Mouse (Mus musculus): ENCODE results near the gene Rarg. TPM values are rescaled to one million over a fixed set of nuclear protein-coding genes. Genes with fewer than 3 reads are reported as not detected.

The Rarg gene
- polyA plus RNA-seq, 1 experiment from 2014 or later, result 10.1 TPM

GRCm38 (mm10) chr15:102243229-102244190, 13.8 kb downstream of the Rarg start:
- ATAC-seq (ENCODE audit: low FRiP score) (no peak), DNase-seq (ENCODE audit: low spot score, missing footprints) (no peak)
- H3K9ac ChIP-seq (ENCODE audit: low read length), result no peak overlapping the region
- no peak overlapping the region for H3K27ac ChIP-seq (ENCODE audit: low read depth, low read length)
- H3K4me2 ChIP-seq, result no peak overlapping the region
- H3K36me3 ChIP-seq (ENCODE audit: control insufficient read depth, insufficient read depth, low read length), result no peaks in the 10 kb centered on the region
- H3K4me1 ChIP-seq (ENCODE audit: control insufficient read depth, insufficient read depth, low read length), result peaks cover 21% of the 10 kb centered on the region
- 7% methylated on average over 21 of the region's 22 CpGs for WGBS
- no peaks in the 10 kb centered on the region for H3K9me3 ChIP-seq (ENCODE audit: control insufficient read depth, low read length)
- H3K27me3 ChIP-seq (ENCODE audit: control insufficient read depth, insufficient read depth, low read length), result peaks cover 58% of the 10 kb centered on the region
- H3K4me3 ChIP-seq (ENCODE audit: low read depth, low read length), result no peak overlapping the region

GRCm38 (mm10) chr15:102242404-102243228, 14.7 kb downstream of the Rarg start:
- no peak overlapping the region for H3K4me3 ChIP-seq (ENCODE audit: low read depth, low read length)
- DNase-seq (ENCODE audit: low spot score, missing footprints) (peak; percentile 86), ATAC-seq (ENCODE audit: low FRiP score) (no peak)
- H3K36me3 ChIP-seq (ENCODE audit: control insufficient read depth, insufficient read depth, low read length), result no peaks in the 10 kb centered on the region
- H3K27ac ChIP-seq (ENCODE audit: low read depth, low read length), result no peak overlapping the region
- peaks cover 52% of the 10 kb centered on the region for H3K27me3 ChIP-seq (ENCODE audit: control insufficient read depth, insufficient read depth, low read length)
- H3K9me3 ChIP-seq (ENCODE audit: control insufficient read depth, low read length), result no peaks in the 10 kb centered on the region
- WGBS, result 22% methylated on average over 12 of the region's 12 CpGs
- no peak overlapping the region for H3K4me2 ChIP-seq
- peaks cover 20% of the 10 kb centered on the region for H3K4me1 ChIP-seq (ENCODE audit: control insufficient read depth, insufficient read depth, low read length)
- H3K9ac ChIP-seq (ENCODE audit: low read length), result no peak overlapping the region

GRCm38 (mm10) chr15:102240607-102241006, 16.7 kb downstream of the Rarg start:
- Histone ChIP-seq H3K4me3 (ENCODE audit: low read depth, low read length) (no peak overlapping the region), H3K4me2 (no peak overlapping the region), H3K27me3 (ENCODE audit: control insufficient read depth, insufficient read depth, low read length) (peaks cover 33% of the 10 kb centered on the region), H3K4me1 (ENCODE audit: control insufficient read depth, insufficient read depth, low read length) (peaks cover 11% of the 10 kb centered on the region), H3K9ac (ENCODE audit: low read length) (no peak overlapping the region), H3K9me3 (ENCODE audit: control insufficient read depth, low read length) (no peaks in the 10 kb centered on the region), H3K36me3 (ENCODE audit: control insufficient read depth, insufficient read depth, low read length) (no peaks in the 10 kb centered on the region), H3K27ac (ENCODE audit: low read depth, low read length) (no peak overlapping the region)
- ATAC-seq (ENCODE audit: low FRiP score), result no peak
- DNase-seq (ENCODE audit: low spot score, missing footprints), result no peak
- 79% methylated on average over 4 of the region's 4 CpGs for WGBS

- no peak overlapping the region for H3K9ac ChIP-seq (ENCODE audit: low read length)
- H3K27ac ChIP-seq (ENCODE audit: low read depth, low read length), result no peak overlapping the region
- peaks cover 25% of the 10 kb centered on the region for H3K27me3 ChIP-seq (ENCODE audit: control insufficient read depth, insufficient read depth, low read length)
- H3K4me3 ChIP-seq (ENCODE audit: low read depth, low read length), result no peak overlapping the region
- no peaks in the 10 kb centered on the region for H3K9me3 ChIP-seq (ENCODE audit: control insufficient read depth, low read length)
- peak; percentile 78 for DNase-seq (ENCODE audit: low spot score, missing footprints)
- H3K4me2 ChIP-seq, result no peak overlapping the region
- H3K4me1 ChIP-seq (ENCODE audit: control insufficient read depth, insufficient read depth, low read length), result peaks cover 16% of the 10 kb centered on the region
- ATAC-seq (ENCODE audit: low FRiP score), result no peak
- no peaks in the 10 kb centered on the region for H3K36me3 ChIP-seq (ENCODE audit: control insufficient read depth, insufficient read depth, low read length)
- WGBS, result 78% methylated on average over 11 of the region's 11 CpGs
These were observed 17.5 kb downstream of the Rarg start for GRCm38 (mm10) chr15:102239851-102240250.

GRCm38 (mm10) chr15:102239260-102239590, 18.1 kb downstream of the Rarg start:
- WGBS, result 14% methylated on average over 9 of the region's 9 CpGs
- Histone ChIP-seq H3K9ac (ENCODE audit: low read length) (no peak overlapping the region), H3K27ac (ENCODE audit: low read depth, low read length) (no peak overlapping the region), H3K4me2 (no peak overlapping the region), H3K4me1 (ENCODE audit: control insufficient read depth, insufficient read depth, low read length) (peaks cover 16% of the 10 kb centered on the region), H3K9me3 (ENCODE audit: control insufficient read depth, low read length) (no peaks in the 10 kb centered on the region), H3K4me3 (ENCODE audit: low read depth, low read length) (no peak overlapping the region), H3K27me3 (ENCODE audit: control insufficient read depth, insufficient read depth, low read length) (peaks cover 19% of the 10 kb centered on the region), H3K36me3 (ENCODE audit: control insufficient read depth, insufficient read depth, low read length) (no peaks in the 10 kb centered on the region)
- ATAC-seq (ENCODE audit: low FRiP score), result peak; percentile 75
- DNase-seq (ENCODE audit: low spot score, missing footprints), result peak; percentile 98

GRCm38 (mm10) chr15:102238543-102239259, 18.6 kb downstream of the Rarg start:
- no peak overlapping the region for H3K4me2 ChIP-seq

GRCm38 (mm10) chr15:102235371-102236027, 21.8 kb downstream of the Rarg start:
- Histone ChIP-seq H3K36me3 (ENCODE audit: control insufficient read depth, insufficient read depth, low read length) (no peaks in the 10 kb centered on the region), H3K4me1 (ENCODE audit: control insufficient read depth, insufficient read depth, low read length) (peaks cover 13% of the 10 kb centered on the region), H3K27ac (ENCODE audit: low read depth, low read length) (no peak overlapping the region), H3K4me3 (ENCODE audit: low read depth, low read length) (no peak overlapping the region), H3K9ac (ENCODE audit: low read length) (peak overlapping the region; percentile 58), H3K27me3 (ENCODE audit: control insufficient read depth, insufficient read depth, low read length) (no peaks in the 10 kb centered on the region), H3K4me2 (peak overlapping the region; percentile 33), H3K9me3 (ENCODE audit: control insufficient read depth, low read length) (no peaks in the 10 kb centered on the region)
- DNase-seq (ENCODE audit: low spot score, missing footprints) (no peak), ATAC-seq (ENCODE audit: low FRiP score) (peak; percentile 49)
- 22% methylated on average over 21 of the region's 21 CpGs for WGBS

More at GRCm38 (mm10) chr15:102238543-102239259, 18.6 kb downstream of the Rarg start:
- no peak overlapping the region for H3K9ac ChIP-seq (ENCODE audit: low read length)
- no peak for ATAC-seq (ENCODE audit: low FRiP score)
- H3K36me3 ChIP-seq (ENCODE audit: control insufficient read depth, insufficient read depth, low read length), result no peaks in the 10 kb centered on the region
- peaks cover 17% of the 10 kb centered on the region for H3K4me1 ChIP-seq (ENCODE audit: control insufficient read depth, insufficient read depth, low read length)
- 86% methylated on average over 14 of the region's 14 CpGs for WGBS
- H3K27me3 ChIP-seq (ENCODE audit: control insufficient read depth, insufficient read depth, low read length), result peaks cover 14% of the 10 kb centered on the region
- H3K4me3 ChIP-seq (ENCODE audit: low read depth, low read length), result no peak overlapping the region
- H3K9me3 ChIP-seq (ENCODE audit: control insufficient read depth, low read length), result no peaks in the 10 kb centered on the region
- no peak for DNase-seq (ENCODE audit: low spot score, missing footprints)
- no peak overlapping the region for H3K27ac ChIP-seq (ENCODE audit: low read depth, low read length)

- Histone ChIP-seq H3K27ac (ENCODE audit: low read depth, low read length) (no peak overlapping the region), H3K4me1 (ENCODE audit: control insufficient read depth, insufficient read depth, low read length) (peaks cover 13% of the 10 kb centered on the region), H3K27me3 (ENCODE audit: control insufficient read depth, insufficient read depth, low read length) (no peaks in the 10 kb centered on the region), H3K4me3 (ENCODE audit: low read depth, low read length) (no peak overlapping the region), H3K36me3 (ENCODE audit: control insufficient read depth, insufficient read depth, low read length) (no peaks in the 10 kb centered on the region), H3K9ac (ENCODE audit: low read length) (no peak overlapping the region), H3K4me2 (no peak overlapping the region), H3K9me3 (ENCODE audit: control insufficient read depth, low read length) (no peaks in the 10 kb centered on the region)
- no peak for ATAC-seq (ENCODE audit: low FRiP score)
- no peak for DNase-seq (ENCODE audit: low spot score, missing footprints)
- 11% methylated on average over 2 of the region's 2 CpGs for WGBS
These were observed 23.4 kb downstream of the Rarg start for GRCm38 (mm10) chr15:102233896-102234295.

Data from midbrain, embryonic 11.5 days (tissue).